Mouse (Mus musculus) natural killer cell, adult 2 months (primary cell): ENCODE data around the gene Rsph6a.

ENCODE experiments used
- DNase-seq, 2 experiments: peaks; one replicate each; pipeline ENCODE4 v3.0.0; 2022; ENCODE audit warnings: low spot score in 2 of 2

Rsph6a gene

GRCm38 (mm10) chr7:19054047-19054776 is at the start of gene Rsph6a:
Rsph6a (plus strand) TSS chr7:19054690.
- no peak for DNase-seq

- no peak for DNase-seq
These were observed 48.9 kb upstream of the Rsph6a start for GRCm38 (mm10) chr7:19005417-19006121.

DNA sequence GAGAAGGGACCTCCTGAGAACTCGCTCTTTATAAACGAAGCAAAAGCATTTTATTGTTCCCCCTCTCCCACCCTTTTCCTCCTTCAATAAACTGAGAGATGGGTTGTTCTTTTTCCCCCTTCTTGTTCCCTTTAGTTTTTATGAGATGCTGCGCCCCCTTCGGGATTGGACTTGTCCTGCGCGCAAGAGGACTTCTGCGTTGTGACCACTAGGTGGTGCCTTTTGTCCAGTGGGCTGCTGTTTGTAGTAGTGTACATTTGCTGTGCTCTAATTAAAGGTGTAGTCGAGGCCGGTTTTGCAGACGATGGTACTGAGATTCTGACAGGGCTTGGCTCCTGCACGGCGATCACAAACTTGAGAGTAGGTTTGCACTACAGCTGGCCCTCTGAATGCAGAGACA is 48.0 kb upstream of the Rsph6a start:
- DNase-seq = peak; percentile 81 to 85

DNA sequence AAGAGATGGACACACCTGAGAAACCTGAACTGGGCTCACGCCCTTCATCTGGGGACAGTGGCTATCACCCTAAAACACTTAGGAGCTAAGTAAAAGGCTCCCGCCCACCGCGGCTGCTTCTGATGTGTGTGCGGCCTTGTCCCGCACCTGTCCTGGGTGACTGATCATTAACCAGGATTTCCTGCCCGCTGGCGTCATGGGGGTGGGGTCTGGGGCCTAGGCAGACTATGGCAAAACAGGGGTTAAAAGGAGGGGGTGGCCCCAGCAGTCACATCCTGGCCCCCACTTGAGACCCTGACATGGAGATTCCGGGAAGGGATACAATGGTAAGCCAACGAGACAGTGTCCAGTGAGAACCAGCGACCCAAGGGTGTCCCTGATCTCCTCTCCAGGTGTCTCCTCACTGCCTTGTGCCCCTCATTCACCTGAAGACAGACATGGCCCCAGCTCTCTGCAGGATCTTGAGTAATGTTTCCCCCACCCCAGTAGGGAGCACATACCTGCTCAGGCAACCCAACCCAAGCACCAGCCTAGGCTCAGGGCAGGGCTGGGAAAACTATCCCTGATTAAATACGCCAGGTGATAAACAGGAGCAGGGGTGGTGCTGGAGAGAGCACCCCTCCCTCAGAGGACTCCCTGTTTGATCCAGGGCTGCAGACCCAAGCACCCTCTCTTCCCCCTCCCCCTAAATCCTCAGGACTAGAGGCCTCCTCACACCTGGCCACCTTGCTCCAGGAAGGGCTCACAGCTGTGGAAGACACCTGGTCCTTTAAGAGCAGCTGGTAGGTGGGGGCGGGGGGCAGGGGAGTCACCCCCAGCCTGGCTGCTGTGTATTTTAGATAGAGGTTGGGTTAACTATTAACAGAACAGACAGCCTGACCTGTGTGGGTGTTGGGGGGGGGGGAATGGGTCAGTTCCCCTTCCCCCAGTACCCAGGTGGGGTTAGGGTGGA is 47.2 kb upstream of the Rsph6a start:
- no peak for DNase-seq

GRCm38 (mm10) chr7:19010581-19010980 is 43.9 kb upstream of the Rsph6a start:
- peak in 1 of 2 experiments; percentile 8 for DNase-seq

- no peak for DNase-seq
These were observed 42.4 kb upstream of the Rsph6a start for GRCm38 (mm10) chr7:19012025-19012621.

- no peak for DNase-seq
These were observed 41.6 kb upstream of the Rsph6a start for GRCm38 (mm10) chr7:19012882-19013281.

DNA sequence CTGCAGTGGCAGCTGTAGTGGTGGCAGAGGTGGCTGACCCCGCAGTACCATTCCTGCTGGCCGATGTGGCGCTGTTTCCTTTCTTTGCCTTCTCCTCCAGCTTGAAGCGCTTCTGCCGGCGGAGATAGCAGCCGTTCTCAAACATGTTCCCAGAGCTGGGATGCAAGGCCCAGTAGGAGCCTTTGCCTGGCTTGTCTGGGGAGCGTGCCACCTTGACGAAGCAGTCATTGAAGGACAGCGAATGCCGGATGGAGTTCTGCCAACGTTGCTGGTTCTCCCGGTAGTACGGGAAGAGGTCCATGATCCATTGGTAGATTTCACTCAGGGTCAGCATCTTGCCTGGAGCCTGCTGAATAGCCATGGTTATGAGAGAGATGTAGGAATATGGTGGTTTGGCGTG is 40.0 kb upstream of the Rsph6a start:
- DNase-seq = no peak

DNA sequence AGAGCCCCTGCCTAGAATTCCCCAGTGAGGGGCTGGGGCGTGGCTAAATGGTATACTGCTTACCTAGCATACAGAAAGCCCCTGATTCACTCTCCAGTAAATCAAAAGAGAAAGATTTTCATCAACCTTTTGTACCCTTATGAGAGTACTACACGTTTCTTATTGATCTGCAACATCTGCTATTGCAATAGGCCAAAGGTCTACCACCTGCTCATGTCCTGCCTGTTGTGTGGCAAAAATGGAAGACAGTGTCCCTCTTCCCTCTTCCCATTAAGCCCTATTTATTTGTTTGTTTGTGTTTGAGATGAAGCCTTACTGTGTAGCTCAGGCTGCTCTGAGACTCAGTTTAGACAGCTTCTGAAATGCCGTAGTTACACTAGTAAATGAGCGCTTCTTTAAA is 38.4 kb upstream of the Rsph6a start:
- DNase-seq = no peak

DNA sequence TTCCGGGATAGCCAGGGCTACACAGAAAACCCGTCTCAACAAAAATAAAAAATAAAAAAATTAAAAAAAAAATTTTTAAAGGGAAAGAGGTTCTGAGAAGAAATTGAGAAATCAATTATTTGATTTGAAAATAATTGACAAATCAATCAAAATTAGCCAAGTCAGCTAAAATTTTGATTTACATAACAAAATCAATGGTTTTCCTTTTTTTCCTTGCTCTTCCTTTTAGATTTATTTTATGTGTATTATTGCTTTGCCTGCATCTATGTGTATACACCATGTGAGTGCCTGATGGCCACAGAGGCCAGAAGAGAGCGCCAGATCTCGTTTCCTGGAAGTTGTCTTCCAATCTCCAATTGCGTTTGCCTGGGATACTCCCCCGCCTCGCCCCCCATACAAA is 36.6 kb upstream of the Rsph6a start:
- DNase-seq = no peak

GRCm38 (mm10) chr7:19021048-19021447 is 33.4 kb upstream of the Rsph6a start:
- DNase-seq = no peak

- DNase-seq = no peak
These were observed 32.1 kb upstream of the Rsph6a start for GRCm38 (mm10) chr7:19022189-19022958.

DNA sequence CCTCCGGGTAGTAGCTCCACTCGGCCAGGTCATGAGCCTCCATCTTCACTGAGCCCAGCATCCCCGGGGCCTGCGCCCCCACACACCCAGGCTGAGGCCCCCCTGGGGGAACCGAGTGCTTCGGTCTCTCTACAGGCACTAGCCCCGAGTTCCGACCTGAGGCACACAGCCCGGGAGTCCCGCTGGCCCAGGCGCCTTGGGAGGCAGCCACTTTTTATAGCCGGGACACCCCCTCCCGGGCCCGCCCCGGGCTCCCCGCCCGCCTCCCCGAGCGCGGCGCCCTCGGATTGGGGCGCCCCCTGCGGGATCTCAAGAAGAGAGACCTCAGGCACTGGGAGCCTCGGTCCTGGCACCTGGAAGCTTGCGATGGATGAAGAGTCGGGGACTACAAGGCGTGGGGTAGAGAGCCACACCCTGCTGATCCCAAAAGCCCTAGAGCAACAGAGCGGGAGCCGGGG is 31.1 kb upstream of the Rsph6a start, which contains the start of gene Foxa3:
Gene Foxa3, minus strand, starts transcription at position 182 of the 458 bp plus-strand sequence.
- peak in 1 of 2 experiments; percentile 26 for DNase-seq

- peak; percentile 95 to 96 for DNase-seq
These were observed 30.4 kb upstream of the Rsph6a start, which contains the start of gene Sympk for GRCm38 (mm10) chr7:19024096-19024506. Sympk (plus strand) TSS chr7:19024377.

- peak in 1 of 2 experiments; percentile 16 for DNase-seq
These were observed 29.8 kb upstream of the Rsph6a start for GRCm38 (mm10) chr7:19024581-19025255.

DNA sequence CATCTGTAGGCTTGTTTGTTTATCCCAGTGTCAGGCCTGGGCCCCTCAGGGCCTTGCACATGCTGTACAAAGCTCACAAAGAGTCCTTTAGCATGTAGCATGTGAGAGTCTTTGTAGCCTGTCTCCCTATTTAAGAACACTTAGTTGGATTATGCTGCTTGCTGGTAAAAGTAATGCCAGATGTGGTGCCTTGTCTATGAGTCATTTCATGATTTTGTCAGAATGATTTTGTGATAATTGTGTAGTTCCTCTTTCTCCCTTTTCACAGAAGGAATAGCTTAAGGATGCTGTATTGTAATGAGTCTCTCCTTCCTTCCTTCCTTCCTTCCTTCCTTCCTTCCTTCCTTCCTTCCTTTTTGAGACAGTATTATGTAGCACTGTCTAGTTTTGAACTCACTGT is 26.4 kb upstream of the Rsph6a start:
- DNase-seq = no peak

GRCm38 (mm10) chr7:19029084-19029653 is 25.3 kb upstream of the Rsph6a start:
- DNase-seq = peak; percentile 43 to 65

DNA sequence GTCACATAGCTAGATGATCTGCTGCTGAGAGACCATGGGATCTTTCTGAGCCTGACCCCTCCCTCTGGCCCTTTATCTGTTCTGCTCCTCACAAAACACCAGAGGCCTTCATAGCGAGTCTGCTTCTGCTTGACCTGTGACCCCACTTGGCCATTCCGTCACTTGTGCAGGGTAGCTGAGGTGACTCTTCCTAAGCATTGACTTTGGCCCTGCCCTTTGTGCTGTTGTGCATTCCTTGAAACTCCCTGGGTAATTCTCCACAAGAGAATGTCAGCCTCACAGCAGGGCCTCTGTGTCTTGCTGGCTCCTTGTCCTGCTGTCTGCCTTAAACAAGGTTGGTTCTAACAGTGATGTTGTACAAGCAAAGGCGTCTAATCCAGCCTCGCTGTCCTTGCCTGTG is 22.8 kb upstream of the Rsph6a start:
- DNase-seq = no peak

- DNase-seq = no peak
These were observed 9.9 kb upstream of the Rsph6a start for GRCm38 (mm10) chr7:19044616-19045015.
